Mouse (Mus musculus) intestine, postnatal 0 days (tissue): ENCODE results near the gene Tmem131. TPM values are rescaled to one million over a fixed set of nuclear protein-coding genes. Genes with fewer than 3 reads are reported as not detected.

Experiments used
- ATAC-seq: fragments of 200-750 bp; cut with Nextera tagmentation; 2 replicates; pipeline ENCODE4 v1.8.0; 2017; ENCODE audit warnings: mild to moderate bottlenecking, moderate TSS enrichment, moderate library complexity
- H3K27ac ChIP-seq: fragments of 300-500 bp; sonication (generic); 2 replicates; pipeline ENCODE4 v1.5.1; 2014; ENCODE audit warnings: mild to moderate bottlenecking, low read depth, low read length, moderate library complexity
- H3K27me3 ChIP-seq: fragments of 300-500 bp; sonication (generic); replicated peaks from 2 replicates; pipeline ENCODE4 v1.6.1; 2014; ENCODE audit warnings: low read length, mixed read lengths; ENCODE audit not compliant: control insufficient read depth, insufficient read depth
- H3K36me3 ChIP-seq: fragments of 300-500 bp; sonication (generic); 2 replicates; pipeline ENCODE4 v1.6.1; 2014; ENCODE audit warnings: mild to moderate bottlenecking, moderate library complexity; ENCODE audit not compliant: control insufficient read depth, insufficient read depth
- H3K4me1 ChIP-seq: fragments of 300-500 bp; sonication (generic); replicated peaks from 2 replicates; pipeline ENCODE4 v1.6.1; 2014; ENCODE audit warnings: antibody characterized with exemption, low read length, mixed read lengths; ENCODE audit not compliant: control insufficient read depth, insufficient read depth
- H3K4me2 ChIP-seq: fragments of 300-500 bp; sonication (generic); replicated peaks from 2 replicates; pipeline ENCODE4 v1.6.1; 2014; ENCODE audit warnings: low read depth, mild to moderate bottlenecking, moderate library complexity
- H3K4me3 ChIP-seq: fragments of 300-500 bp; sonication (generic); 2 replicates; pipeline ENCODE4 v1.5.1; 2014; ENCODE audit warnings: low read depth, low read length
- H3K9ac ChIP-seq: fragments of 300-500 bp; sonication (generic); 2 replicates; pipeline ENCODE4 v1.6.1; 2014; ENCODE audit warnings: mild to moderate bottlenecking, low read depth, low read length
- H3K9me3 ChIP-seq: fragments of 300-500 bp; sonication (generic); 2 replicates; pipeline ENCODE4 v1.6.1; 2016; ENCODE audit warnings: mixed run types; ENCODE audit not compliant: control insufficient read depth
- CTCF ChIP-seq: sonication (generic); IDR thresholded peaks from 2 replicates; pipeline ENCODE4 v1.5.1; 2016; ENCODE audit warnings: low read depth, mild to moderate bottlenecking, control low read depth, antibody characterized with exemption, moderate library complexity
- WGBS: fragments of 180-500 bp; shearing (Covaris S2); extraction: QIAGEN DNeasy Blood & Tissue Kit; methylation state at CpG from one replicate; pipeline ENCODE4 v1.1.7; 2014; 5-methylcytosine and 5-hydroxymethylcytosine counted together
- polyA plus RNA-seq: library from polyadenylated mRNA; unstranded; fragments of >200 nt; fragmentation: Nextera tagmentation; extraction: Ambion mirVana; gene quantifications from 2 replicates; pipeline ENCODE4 v1.2.1, GENCODE M21; 2015

The Tmem131 gene
- polyA plus RNA-seq, 1 experiment from 2014 or later = 10.6 TPM

- 43% methylated on average over 15 of the region's 15 CpGs for whole genome bisulfite sequencing
- H3K4me3 ChIP-seq = no peak overlapping the region
Observed at GRCm38 (mm10) chr1:36746452-36746851, 197.0 kb downstream of the Tmem131 start.

GRCm38 (mm10) chr1:36745661-36746060 is 197.8 kb downstream of the Tmem131 start:
- no peak for TF ChIP-seq CTCF
- no peak for ATAC-seq
- 66% methylated on average over 4 of the region's 4 CpGs for WGBS

More at GRCm38 (mm10) chr1:36746452-36746851, 197.0 kb downstream of the Tmem131 start:
- Histone ChIP-seq H3K4me1 (no peaks in the 10 kb centered on the region), H3K9me3 (no peaks in the 10 kb centered on the region), H3K36me3 (no peaks in the 10 kb centered on the region), H3K27ac (no peak overlapping the region), H3K4me2 (no peak overlapping the region), H3K9ac (no peak overlapping the region), H3K27me3 (no peaks in the 10 kb centered on the region; the same call in 1 of the 2 replicates)
- no peak for ATAC-seq
- peak; percentile 69 for TF ChIP-seq CTCF

GRCm38 (mm10) chr1:36744268-36744944 is 199.1 kb downstream of the Tmem131 start:
- H3K27ac ChIP-seq = no peak overlapping the region
- WGBS = 19% methylated on average over 17 of the region's 17 CpGs
- H3K9ac ChIP-seq = no peak overlapping the region
- ATAC-seq = peak; percentile 28; the same call in 1 of the 2 replicates
- H3K4me3 ChIP-seq = no peak overlapping the region
- no peaks in the 10 kb centered on the region for H3K36me3 ChIP-seq
- H3K4me2 ChIP-seq = peak overlapping the region; percentile 18; the same call in 1 of the 2 replicates
- peaks cover 4% of the 10 kb centered on the region for H3K27me3 ChIP-seq
- peak; percentile 85 for TF ChIP-seq CTCF
- no peaks in the 10 kb centered on the region for H3K4me1 ChIP-seq
- H3K9me3 ChIP-seq = no peaks in the 10 kb centered on the region

More at GRCm38 (mm10) chr1:36745661-36746060, 197.8 kb downstream of the Tmem131 start:
- no peak overlapping the region for H3K4me2 ChIP-seq
- no peaks in the 10 kb centered on the region for H3K36me3 ChIP-seq
- peaks cover 3% of the 10 kb centered on the region for H3K27me3 ChIP-seq
- no peak overlapping the region for H3K4me3 ChIP-seq
- no peaks in the 10 kb centered on the region for H3K9me3 ChIP-seq
- H3K9ac ChIP-seq = no peak overlapping the region
- H3K27ac ChIP-seq = no peak overlapping the region
- no peaks in the 10 kb centered on the region for H3K4me1 ChIP-seq

DNA sequence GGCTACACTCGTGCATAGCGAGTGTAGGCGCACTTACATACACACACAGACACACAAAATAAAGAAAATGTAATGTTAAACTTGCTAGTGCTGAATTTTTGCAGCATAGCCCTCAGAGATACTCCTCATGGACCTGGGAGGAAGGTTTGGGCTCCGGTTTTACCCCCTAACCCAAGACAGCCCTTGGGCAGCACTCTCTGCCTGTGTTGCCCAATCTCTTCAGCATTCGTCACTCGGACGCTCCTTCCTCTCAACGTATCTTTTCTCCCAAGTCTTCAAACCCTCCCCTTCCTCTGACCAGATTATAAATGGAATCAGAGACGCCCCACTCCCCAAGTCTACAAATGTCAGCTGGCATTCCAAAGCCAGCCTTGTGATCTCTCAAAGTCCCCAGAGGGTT is 200.4 kb downstream of the Tmem131 start:
- ATAC-seq = no peak

More for the DNA sequence above, 200.4 kb downstream of the Tmem131 start:
- TF ChIP-seq CTCF = no peak
- Histone ChIP-seq H3K4me1 (no peaks in the 10 kb centered on the region), H3K9me3 (no peaks in the 10 kb centered on the region), H3K36me3 (no peaks in the 10 kb centered on the region), H3K27me3 (peaks cover 4% of the 10 kb centered on the region), H3K9ac (no peak overlapping the region), H3K27ac (no peak overlapping the region), H3K4me3 (no peak overlapping the region), H3K4me2 (no peak overlapping the region)
- WGBS = 81% methylated on average over 9 of the region's 9 CpGs

Other genes starting within 250 kb of the Tmem131 start
- not detected in 2 replicates for gene 4933424G06Rik, start 233.5 kb downstream of the Tmem131 start, polyA plus RNA-seq
- 50.3 and 57.0 TPM in 2 replicates for gene Actr1b, start 229.2 kb downstream of the Tmem131 start, polyA plus RNA-seq
- 0.24 and 0.70 TPM in 2 replicates for gene Zap70, start 181.9 kb downstream of the Tmem131 start, polyA plus RNA-seq
- gene Vwa3b, start 82.9 kb upstream of the Tmem131 start, polyA plus RNA-seq = 1.1 and 1.2 TPM in 2 replicates